Mouse (Mus musculus): ENCODE measurements around the gene Bmpr2. TPM values are rescaled to one million over a fixed set of nuclear protein-coding genes. Genes with fewer than 3 reads are reported as not detected.

Bmpr2 gene
- polyA plus RNA-seq, 1 experiment from 2014 or later, result 10.1 TPM

DNA sequence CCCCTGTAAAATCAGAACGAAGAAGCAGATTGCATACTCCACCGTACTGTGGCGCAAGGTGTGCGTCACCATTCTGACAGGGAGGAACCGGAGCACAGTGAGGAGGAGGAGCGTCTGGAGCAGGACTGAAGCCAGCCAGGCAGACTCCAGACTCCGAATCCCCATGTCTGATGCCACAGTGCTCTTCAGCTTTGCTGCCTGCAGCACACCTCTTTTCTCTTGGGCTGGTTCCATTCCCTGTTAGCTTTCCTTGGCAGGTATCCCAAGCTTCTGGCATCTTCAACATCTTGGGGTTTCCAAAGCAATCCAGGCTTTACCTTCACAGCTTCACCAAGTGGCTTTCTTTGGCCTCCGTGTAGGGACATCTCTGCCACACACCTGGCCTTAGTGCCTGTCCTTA is 63.4 kb downstream of the Bmpr2 start:
- Histone ChIP-seq H3K27me3 (replicated peaks; ENCODE audit: control insufficient read depth, insufficient read depth, low read length) (no peaks in the 10 kb centered on the region), H3K4me2 (ENCODE audit: low read length) (no peak overlapping the region), H3K9me3 (ENCODE audit: control insufficient read depth, low read length) (no peaks in the 10 kb centered on the region), H3K27ac (ENCODE audit: low read depth, low read length) (no peak overlapping the region), H3K4me3 (ENCODE audit: low read length) (no peak overlapping the region), H3K36me3 (ENCODE audit: control insufficient read depth, insufficient read depth, low read length) (no peaks in the 10 kb centered on the region), H3K4me1 (ENCODE audit: control insufficient read depth, insufficient read depth, low read depth, low read length) (no peaks in the 10 kb centered on the region), H3K9ac (ENCODE audit: low read depth, low read length) (no peak overlapping the region)
- no peak for ATAC-seq
- 88% methylated on average over 8 of the region's 8 CpGs for WGBS

DNA sequence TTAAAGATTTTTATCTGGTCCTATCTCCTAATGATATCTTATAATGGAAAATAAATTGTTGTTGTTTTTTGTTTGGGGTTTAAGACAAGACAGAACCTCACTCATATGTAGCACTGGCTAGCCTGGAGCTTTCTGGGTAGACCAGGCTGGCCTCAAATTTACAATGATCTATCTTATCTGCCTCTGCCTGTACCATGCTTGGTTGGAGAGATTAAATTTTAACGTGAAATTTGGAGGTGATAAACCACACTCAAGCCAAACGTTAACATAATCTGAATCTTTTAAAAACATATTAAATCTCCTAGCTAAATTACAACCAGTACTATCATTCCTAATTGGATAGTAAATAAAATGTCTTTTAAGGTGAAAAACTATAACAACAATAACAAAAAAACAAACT is 66.2 kb downstream of the Bmpr2 start:
- ATAC-seq, result no peak
- Histone ChIP-seq H3K4me1 (ENCODE audit: control insufficient read depth, insufficient read depth, low read depth, low read length) (no peaks in the 10 kb centered on the region), H3K4me2 (ENCODE audit: low read length) (no peak overlapping the region), H3K9ac (ENCODE audit: low read depth, low read length) (no peak overlapping the region), H3K27me3 (replicated peaks; ENCODE audit: control insufficient read depth, insufficient read depth, low read length) (no peaks in the 10 kb centered on the region), H3K4me3 (ENCODE audit: low read length) (no peak overlapping the region), H3K27ac (ENCODE audit: low read depth, low read length) (no peak overlapping the region), H3K36me3 (ENCODE audit: control insufficient read depth, insufficient read depth, low read length) (no peaks in the 10 kb centered on the region), H3K9me3 (ENCODE audit: control insufficient read depth, low read length) (no peaks in the 10 kb centered on the region)
- WGBS, result 83% methylated on average over 2 of the region's 2 CpGs

DNA sequence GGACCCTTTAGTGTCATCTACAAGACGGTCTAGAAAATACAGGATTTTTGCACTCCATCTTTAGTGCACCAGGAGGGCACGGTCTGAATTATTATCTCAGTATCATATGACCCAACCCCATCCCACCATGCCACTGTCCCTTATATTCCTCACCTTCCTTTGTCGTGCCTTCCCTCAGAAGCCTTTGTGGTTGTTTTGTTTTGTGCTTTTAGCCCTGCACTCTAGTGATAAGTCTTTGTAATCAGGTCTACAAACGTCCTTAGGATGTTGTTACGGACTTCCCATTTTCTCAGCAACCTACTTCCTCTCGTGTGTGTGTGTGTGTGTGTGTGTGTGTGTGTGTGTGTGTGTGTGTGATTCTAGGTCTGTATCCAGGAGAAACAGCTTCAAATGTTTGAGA is 67.0 kb downstream of the Bmpr2 start:
- Histone ChIP-seq H3K27me3 (replicated peaks; ENCODE audit: control insufficient read depth, insufficient read depth, low read length) (no peaks in the 10 kb centered on the region), H3K36me3 (ENCODE audit: control insufficient read depth, insufficient read depth, low read length) (no peaks in the 10 kb centered on the region), H3K4me3 (ENCODE audit: low read length) (no peak overlapping the region), H3K9me3 (ENCODE audit: control insufficient read depth, low read length) (no peaks in the 10 kb centered on the region), H3K27ac (ENCODE audit: low read depth, low read length) (no peak overlapping the region), H3K9ac (ENCODE audit: low read depth, low read length) (no peak overlapping the region), H3K4me2 (ENCODE audit: low read length) (no peak overlapping the region), H3K4me1 (ENCODE audit: control insufficient read depth, insufficient read depth, low read depth, low read length) (no peaks in the 10 kb centered on the region)
- ATAC-seq, result no peak
- 78% methylated on average over 6 of the region's 6 CpGs for WGBS

DNA sequence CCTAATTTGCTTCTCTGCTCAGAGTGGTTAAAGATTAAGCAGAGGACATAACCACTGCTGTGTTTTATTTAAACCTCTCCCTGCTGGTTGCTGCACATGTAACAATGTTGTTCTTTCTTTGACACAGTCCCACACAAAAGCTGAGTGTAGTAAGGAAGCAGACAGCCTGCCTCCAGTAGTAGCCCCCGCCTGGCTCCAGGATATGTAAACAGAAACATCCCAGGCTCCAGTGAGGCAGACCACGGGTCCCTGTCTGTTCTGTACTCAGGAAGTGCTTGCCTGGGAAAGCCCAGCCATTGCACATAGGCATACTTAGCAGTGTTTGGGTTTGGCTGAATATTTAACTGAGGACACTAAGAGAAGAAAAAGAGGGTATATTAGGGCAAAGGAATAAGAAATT is 70.5 kb downstream of the Bmpr2 start:
- Histone ChIP-seq H3K4me3 (ENCODE audit: low read length) (no peak overlapping the region), H3K9ac (ENCODE audit: low read depth, low read length) (no peak overlapping the region), H3K9me3 (ENCODE audit: control insufficient read depth, low read length) (no peaks in the 10 kb centered on the region), H3K36me3 (ENCODE audit: control insufficient read depth, insufficient read depth, low read length) (no peaks in the 10 kb centered on the region), H3K4me2 (ENCODE audit: low read length) (no peak overlapping the region), H3K4me1 (ENCODE audit: control insufficient read depth, insufficient read depth, low read depth, low read length) (no peaks in the 10 kb centered on the region), H3K27ac (ENCODE audit: low read depth, low read length) (no peak overlapping the region), H3K27me3 (replicated peaks; ENCODE audit: control insufficient read depth, insufficient read depth, low read length) (no peaks in the 10 kb centered on the region)
- ATAC-seq, result peak; percentile 77
- WGBS, result 7% methylated on average over 2 of the region's 2 CpGs

DNA sequence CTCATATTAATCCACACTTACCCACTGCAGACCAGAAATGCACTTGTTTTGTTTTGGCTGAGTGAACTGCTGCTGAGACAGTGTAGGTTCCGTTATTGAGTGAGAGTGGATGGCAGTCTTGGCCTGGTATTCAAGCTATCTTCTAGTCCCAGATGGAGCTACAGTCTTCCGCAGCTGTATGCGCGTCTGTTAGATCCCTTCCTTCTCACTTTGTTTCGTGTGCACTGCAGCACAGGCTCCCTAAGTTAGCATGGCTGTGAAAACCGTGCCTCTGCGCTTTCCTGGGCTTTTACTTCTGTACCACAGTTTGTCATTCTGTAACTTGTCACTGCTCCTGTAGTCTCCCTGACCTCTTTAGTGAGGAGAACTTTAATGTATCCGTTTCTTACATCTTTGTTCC is 85.1 kb downstream of the Bmpr2 start:
- H3K9ac ChIP-seq (ENCODE audit: low read depth, low read length), result no peak overlapping the region
- 75% methylated on average over 8 of the region's 8 CpGs for WGBS
- H3K27me3 ChIP-seq (replicated peaks; ENCODE audit: control insufficient read depth, insufficient read depth, low read length), result no peaks in the 10 kb centered on the region
- H3K4me3 ChIP-seq (ENCODE audit: low read length), result no peak overlapping the region
- no peak for ATAC-seq
- no peaks in the 10 kb centered on the region for H3K4me1 ChIP-seq (ENCODE audit: control insufficient read depth, insufficient read depth, low read depth, low read length)
- H3K9me3 ChIP-seq (ENCODE audit: control insufficient read depth, low read length), result no peaks in the 10 kb centered on the region
- no peak overlapping the region for H3K27ac ChIP-seq (ENCODE audit: low read depth, low read length)
- peaks cover 9% of the 10 kb centered on the region for H3K36me3 ChIP-seq (ENCODE audit: control insufficient read depth, insufficient read depth, low read length)
- no peak overlapping the region for H3K4me2 ChIP-seq (ENCODE audit: low read length)

DNA sequence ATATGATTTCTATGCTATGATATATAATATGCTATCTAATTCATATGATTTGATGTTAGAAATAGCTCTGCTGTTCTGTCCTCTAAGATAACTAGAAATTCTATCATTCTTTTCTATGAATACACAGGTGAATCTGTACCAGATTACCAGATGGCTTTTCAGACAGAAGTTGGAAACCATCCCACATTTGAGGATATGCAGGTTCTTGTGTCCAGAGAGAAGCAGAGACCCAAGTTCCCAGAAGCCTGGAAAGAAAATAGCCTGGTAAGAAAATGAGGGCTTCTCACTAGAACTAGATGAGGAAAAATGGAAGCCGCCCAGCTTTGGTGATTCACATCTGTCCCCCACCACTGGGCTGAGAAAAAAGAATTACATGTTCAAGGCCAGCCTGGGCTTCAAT is 95.8 kb downstream of the Bmpr2 start:
- Histone ChIP-seq H3K4me2 (ENCODE audit: low read length) (no peak overlapping the region), H3K9me3 (ENCODE audit: control insufficient read depth, low read length) (no peaks in the 10 kb centered on the region), H3K27ac (ENCODE audit: low read depth, low read length) (no peak overlapping the region), H3K4me1 (ENCODE audit: control insufficient read depth, insufficient read depth, low read depth, low read length) (no peaks in the 10 kb centered on the region), H3K36me3 (ENCODE audit: control insufficient read depth, insufficient read depth, low read length) (peaks cover 23% of the 10 kb centered on the region), H3K4me3 (ENCODE audit: low read length) (no peak overlapping the region), H3K27me3 (replicated peaks; ENCODE audit: control insufficient read depth, insufficient read depth, low read length) (no peaks in the 10 kb centered on the region), H3K9ac (ENCODE audit: low read depth, low read length) (no peak overlapping the region)
- ATAC-seq, result no peak
- 97% methylated on average over 1 of the region's 1 CpGs for WGBS

DNA sequence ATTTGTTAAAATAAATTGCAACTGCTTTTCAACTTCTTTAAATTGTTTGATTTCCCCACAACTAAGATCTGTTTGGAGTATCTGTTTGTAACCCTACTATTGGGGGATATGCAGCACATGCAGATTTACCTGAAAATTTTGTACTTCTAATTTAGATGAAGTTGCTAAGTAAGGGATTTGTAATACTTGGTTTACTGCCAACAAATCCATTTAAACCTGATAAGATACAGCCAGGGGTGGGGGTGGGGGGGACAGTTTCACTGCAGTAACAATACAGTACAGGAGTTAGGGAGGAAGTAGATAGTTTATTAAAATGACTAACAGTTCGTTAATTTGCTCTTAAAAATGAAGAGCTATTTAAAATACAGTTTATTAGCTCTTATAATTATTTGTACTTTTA is 98.9 kb downstream of the Bmpr2 start:
- no peak overlapping the region for H3K27ac ChIP-seq (ENCODE audit: low read depth, low read length)
- H3K4me3 ChIP-seq (ENCODE audit: low read length), result no peak overlapping the region
- WGBS, result 96% methylated on average over 1 of the region's 1 CpGs
- H3K9ac ChIP-seq (ENCODE audit: low read depth, low read length), result no peak overlapping the region
- H3K27me3 ChIP-seq (replicated peaks; ENCODE audit: control insufficient read depth, insufficient read depth, low read length), result no peaks in the 10 kb centered on the region
- ATAC-seq, result no peak
- no peaks in the 10 kb centered on the region for H3K9me3 ChIP-seq (ENCODE audit: control insufficient read depth, low read length)
- H3K4me1 ChIP-seq (ENCODE audit: control insufficient read depth, insufficient read depth, low read depth, low read length), result no peaks in the 10 kb centered on the region
- no peak overlapping the region for H3K4me2 ChIP-seq (ENCODE audit: low read length)
- peaks cover 22% of the 10 kb centered on the region for H3K36me3 ChIP-seq (ENCODE audit: control insufficient read depth, insufficient read depth, low read length)

DNA sequence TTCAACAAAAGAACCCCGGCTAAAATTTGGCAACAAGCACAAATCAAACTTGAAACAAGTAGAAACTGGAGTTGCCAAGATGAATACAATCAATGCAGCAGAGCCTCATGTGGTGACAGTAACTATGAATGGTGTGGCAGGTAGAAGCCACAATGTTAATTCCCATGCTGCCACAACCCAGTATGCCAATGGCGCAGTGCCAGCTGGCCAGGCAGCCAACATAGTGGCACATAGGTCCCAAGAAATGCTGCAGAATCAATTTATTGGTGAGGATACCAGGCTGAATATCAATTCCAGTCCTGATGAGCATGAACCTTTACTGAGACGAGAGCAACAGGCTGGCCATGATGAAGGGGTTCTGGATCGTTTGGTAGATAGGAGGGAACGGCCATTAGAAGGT is 104.8 kb downstream of the Bmpr2 start:
- no peak overlapping the region for H3K27ac ChIP-seq (ENCODE audit: low read depth, low read length)
- peaks cover 26% of the 10 kb centered on the region for H3K36me3 ChIP-seq (ENCODE audit: control insufficient read depth, insufficient read depth, low read length)
- H3K4me3 ChIP-seq (ENCODE audit: low read length), result no peak overlapping the region
- H3K27me3 ChIP-seq (replicated peaks; ENCODE audit: control insufficient read depth, insufficient read depth, low read length), result no peaks in the 10 kb centered on the region
- H3K9ac ChIP-seq (ENCODE audit: low read depth, low read length), result no peak overlapping the region
- no peaks in the 10 kb centered on the region for H3K9me3 ChIP-seq (ENCODE audit: control insufficient read depth, low read length)
- no peaks in the 10 kb centered on the region for H3K4me1 ChIP-seq (ENCODE audit: control insufficient read depth, insufficient read depth, low read depth, low read length)
- H3K4me2 ChIP-seq (ENCODE audit: low read length), result no peak overlapping the region
- ATAC-seq, result no peak
- 89% methylated on average over 5 of the region's 5 CpGs for WGBS

DNA sequence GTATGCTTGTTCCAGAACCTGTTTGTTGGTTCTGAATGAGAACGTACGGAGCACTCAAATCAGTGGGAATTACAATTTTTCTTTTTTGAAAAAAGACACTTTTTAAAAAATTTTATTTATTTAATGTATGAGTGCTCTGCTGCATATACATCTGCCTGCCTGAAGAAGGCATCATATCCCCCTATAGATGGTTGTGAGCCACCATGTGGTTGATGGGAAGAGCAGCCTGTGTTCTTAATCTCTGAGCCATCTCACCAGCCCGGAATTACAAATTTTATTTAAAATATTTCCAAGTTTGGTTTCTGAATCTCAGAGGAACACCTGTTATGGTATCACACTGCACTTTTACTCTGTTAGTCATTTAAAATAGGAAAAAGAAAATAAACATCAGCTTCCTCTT is 110.8 kb downstream of the Bmpr2 start:
- Histone ChIP-seq H3K36me3 (ENCODE audit: control insufficient read depth, insufficient read depth, low read length) (peaks cover 2% of the 10 kb centered on the region; the same call in 1 of the 2 replicates), H3K9ac (ENCODE audit: low read depth, low read length) (no peak overlapping the region), H3K4me3 (ENCODE audit: low read length) (no peak overlapping the region), H3K27me3 (replicated peaks; ENCODE audit: control insufficient read depth, insufficient read depth, low read length) (no peaks in the 10 kb centered on the region), H3K9me3 (ENCODE audit: control insufficient read depth, low read length) (no peaks in the 10 kb centered on the region), H3K27ac (ENCODE audit: low read depth, low read length) (no peak overlapping the region), H3K4me2 (ENCODE audit: low read length) (no peak overlapping the region), H3K4me1 (ENCODE audit: control insufficient read depth, insufficient read depth, low read depth, low read length) (no peaks in the 10 kb centered on the region)
- 89% methylated on average over 3 of the region's 3 CpGs for WGBS
- ATAC-seq, result no peak

DNA sequence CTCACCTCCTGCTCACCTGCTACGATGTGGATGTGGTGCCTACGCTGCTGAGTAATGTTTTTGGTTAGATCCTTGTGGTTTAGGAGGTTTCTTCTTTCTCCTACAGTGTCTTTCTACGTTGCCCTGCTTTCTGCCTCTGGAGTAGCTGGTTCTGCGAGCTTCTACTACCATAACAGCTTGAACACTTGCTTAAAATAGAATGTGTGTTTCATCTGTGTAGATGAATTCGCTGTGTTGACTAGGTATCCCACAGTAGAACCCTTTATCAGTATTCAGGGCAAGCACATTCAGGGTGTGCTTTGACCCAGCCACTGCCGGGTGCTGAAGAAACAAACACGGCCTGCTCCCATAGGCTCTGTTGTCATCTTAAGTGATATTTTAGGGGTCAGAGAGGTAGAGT is 114.9 kb downstream of the Bmpr2 start:
- Histone ChIP-seq H3K27me3 (replicated peaks; ENCODE audit: control insufficient read depth, insufficient read depth, low read length) (no peaks in the 10 kb centered on the region), H3K27ac (ENCODE audit: low read depth, low read length) (no peak overlapping the region), H3K9me3 (ENCODE audit: control insufficient read depth, low read length) (no peaks in the 10 kb centered on the region), H3K4me3 (ENCODE audit: low read length) (no peak overlapping the region), H3K4me1 (ENCODE audit: control insufficient read depth, insufficient read depth, low read depth, low read length) (no peaks in the 10 kb centered on the region), H3K9ac (ENCODE audit: low read depth, low read length) (no peak overlapping the region), H3K4me2 (ENCODE audit: low read length) (no peak overlapping the region), H3K36me3 (ENCODE audit: control insufficient read depth, insufficient read depth, low read length) (no peaks in the 10 kb centered on the region)
- no peak for ATAC-seq
- 93% methylated on average over 7 of the region's 7 CpGs for WGBS

All from hindbrain, embryonic 16.5 days (tissue).